Mouse (Mus musculus) gastrocnemius, postnatal 36 days (tissue): Measurements from ENCODE around the gene Cep44. TPM values are rescaled to one million over a fixed set of nuclear protein-coding genes. Genes with fewer than 3 reads are reported as not detected.

Source experiments
- DNase-seq, 2 experiments: peaks; one replicate each; pipeline ENCODE4 v3.0.0; 2022
- intact Hi-C: fragments of 180-260 bp; cut with DNase I; formaldehyde crosslinking; loops from one replicate; pipeline ENCODE4 v1.15.1; 2025
- microRNA-seq, 2 experiments: library from miRNA; unstranded; fragments of <30 nt; microRNA quantifications; one replicate each; pipeline ENCODE4 v1.2.0; 2021
- total RNA-seq, 2 experiments: library from RNA; stranded (reverse); gene quantifications; 2 replicates each; pipeline ENCODE4 v1.2.3; 2021

The Cep44 gene
- total RNA-seq, 2 experiments from 2014 or later: 7.4 to 7.8 TPM

- intact Hi-C loops: no loop called here
- no peak for DNase-seq
These were observed 48.9 kb downstream of the Cep44 start for GRCm38 (mm10) chr8:56501911-56502310.

GRCm38 (mm10) chr8:56489496-56489895 lies 61.4 kb downstream of the Cep44 start:
- intact Hi-C loops: no loop called here

GRCm38 (mm10) chr8:56486006-56486405 lies 64.8 kb downstream of the Cep44 start:
- no peak for DNase-seq
- intact Hi-C loops: loop anchor here (2.0 kb wide), 1 partner anchor 423 kb away; no protein-coding TSS in a partner anchor

More at GRCm38 (mm10) chr8:56489496-56489895, 61.4 kb downstream of the Cep44 start:
- no peak for DNase-seq

Small RNAs within 50 kb of the gene (microRNA-seq; reads per million reads assigned to microRNA genes)
- 0 reads per million in 2 experiments for gene Gm25992

Other genes starting within 250 kb of the Cep44 start
- gene Fbxo8, start within 50 bp of the Cep44 start, total RNA-seq: 10 to 100 TPM; 27.3 to 27.6 TPM